Mouse (Mus musculus): ENCODE data around the gene Hoxa10.
A peak's percentile ranks its signal among the peaks of the same experiment; 100 is the strongest.

Gene Hoxa10

DNA sequence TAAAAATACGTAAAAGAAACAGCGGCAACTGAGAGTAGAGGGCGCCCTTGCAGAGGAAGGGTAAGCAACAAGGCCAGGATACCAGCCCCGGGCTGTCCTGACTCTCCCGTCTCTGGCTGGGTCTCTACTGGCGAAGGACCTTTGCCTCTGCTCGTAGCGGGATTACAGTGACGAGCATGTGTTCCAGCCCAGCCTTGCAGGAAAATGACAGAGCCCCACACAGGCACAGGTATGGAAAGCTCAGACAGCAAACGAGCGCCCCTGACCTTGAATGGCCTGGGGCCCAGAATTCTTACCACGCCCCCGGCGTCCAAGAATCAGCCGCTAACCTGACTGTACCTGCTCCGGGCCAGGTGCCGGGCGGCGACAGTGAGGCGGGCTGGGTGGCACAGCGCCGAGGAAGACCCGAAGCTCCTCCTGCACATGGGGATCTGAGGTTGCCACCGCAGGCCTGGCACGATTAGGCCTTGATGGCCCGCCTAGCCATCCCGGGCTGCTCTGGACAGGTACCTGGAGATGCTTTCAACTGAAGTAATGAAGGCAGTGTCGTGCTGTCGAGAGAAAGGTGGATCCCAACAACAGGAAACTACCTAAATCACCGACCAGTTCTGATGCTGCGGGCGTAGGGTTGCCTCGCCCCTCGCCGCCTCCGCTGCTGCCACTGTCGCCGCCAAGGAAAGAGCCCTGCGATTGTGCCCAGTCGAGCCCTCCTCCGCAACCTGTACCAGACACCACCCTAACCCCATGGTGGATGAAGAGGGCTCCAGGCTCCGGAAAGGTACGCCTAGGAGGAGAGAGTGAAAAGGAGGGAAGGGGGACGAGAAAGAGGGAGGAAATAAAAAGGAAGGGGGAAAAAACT, 10.9 kb downstream of the Hoxa10 start:
- peak; percentile 86 for DNase-seq

DNA sequence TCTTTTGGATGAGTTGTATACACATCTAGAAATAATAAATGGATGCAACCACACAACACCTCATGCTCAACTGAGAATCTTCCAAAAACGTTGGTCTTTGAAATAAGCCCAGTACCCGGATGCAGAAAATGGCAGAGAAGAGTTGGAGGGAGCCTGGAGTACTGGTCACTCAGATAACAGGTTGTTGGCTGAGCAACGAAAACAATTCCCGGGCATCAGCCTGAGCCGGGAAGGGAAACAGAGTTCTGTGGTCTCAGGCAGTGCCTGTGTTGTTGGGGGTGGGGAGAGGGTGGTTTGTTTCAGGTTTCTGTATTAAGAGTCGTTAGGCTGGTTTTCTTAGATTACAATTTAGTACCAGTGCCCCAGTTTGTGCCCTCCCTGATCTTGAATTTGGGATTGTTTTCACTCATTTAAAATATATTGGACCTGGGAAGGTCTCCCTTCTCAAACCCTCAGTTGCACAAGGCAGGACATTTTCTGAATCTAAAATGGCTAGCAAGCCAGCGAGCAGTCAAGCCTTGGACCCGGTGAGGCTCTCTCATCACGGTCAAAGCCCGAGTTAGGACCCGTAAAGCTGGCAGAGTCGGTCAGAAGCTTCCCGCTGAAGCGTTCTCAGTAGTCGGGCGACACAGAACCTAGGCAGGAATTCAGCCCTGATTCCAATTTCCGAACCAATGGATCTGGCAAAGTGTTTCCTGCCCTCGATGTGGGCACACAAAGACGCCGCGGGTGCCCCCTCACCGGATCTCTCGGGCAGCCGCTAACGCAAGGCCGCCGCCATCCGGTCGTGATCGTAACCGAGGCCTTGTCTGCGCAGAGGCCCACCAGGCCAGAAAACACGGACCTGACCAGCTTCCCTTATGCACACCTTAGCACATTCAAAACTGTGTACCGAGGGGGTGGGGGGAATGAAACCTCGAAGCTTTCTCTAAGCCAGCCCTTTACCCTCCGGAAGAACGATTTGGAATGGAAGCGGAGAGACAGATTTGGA, 11.9 kb downstream of the Hoxa10 start:
- no peak for DNase-seq

- DNase-seq = peak; percentile 76
These were observed 13.0 kb downstream of the Hoxa10 start for GRCm38 (mm10) chr6:52227470-52228222.

DNA sequence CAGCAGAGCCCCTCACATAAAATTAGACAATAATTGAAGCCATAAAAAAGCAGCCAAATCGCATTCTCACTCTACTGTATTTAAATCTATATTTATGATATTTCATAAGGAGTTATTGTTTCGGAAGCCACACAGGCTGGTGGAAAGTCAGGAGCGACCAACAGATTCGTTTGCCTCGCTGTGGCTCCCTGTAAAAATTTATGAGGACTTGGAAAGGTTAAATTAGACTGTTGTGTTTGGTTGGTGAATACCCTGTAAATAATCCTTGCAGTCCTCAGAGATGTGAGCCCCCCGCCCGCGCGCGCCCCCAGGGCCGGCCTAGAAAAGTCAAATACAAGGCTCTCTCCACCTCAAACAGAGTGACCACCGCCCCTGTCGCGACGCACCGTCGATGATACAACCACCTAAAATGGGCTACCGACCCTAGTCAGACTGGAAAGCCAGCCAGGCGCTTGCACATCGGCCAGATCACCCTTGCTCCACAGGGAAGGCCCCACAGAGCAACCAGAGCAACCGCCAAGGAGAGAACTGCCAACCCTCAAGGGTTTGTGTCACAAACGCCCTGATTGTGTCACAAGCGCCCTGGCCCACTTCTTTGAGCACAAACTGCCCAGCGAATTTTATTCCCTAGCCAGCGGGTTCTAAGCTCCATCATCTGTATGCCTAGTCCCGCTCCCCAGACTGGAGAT, 13.9 kb downstream of the Hoxa10 start:
- no peak for DNase-seq

DNA sequence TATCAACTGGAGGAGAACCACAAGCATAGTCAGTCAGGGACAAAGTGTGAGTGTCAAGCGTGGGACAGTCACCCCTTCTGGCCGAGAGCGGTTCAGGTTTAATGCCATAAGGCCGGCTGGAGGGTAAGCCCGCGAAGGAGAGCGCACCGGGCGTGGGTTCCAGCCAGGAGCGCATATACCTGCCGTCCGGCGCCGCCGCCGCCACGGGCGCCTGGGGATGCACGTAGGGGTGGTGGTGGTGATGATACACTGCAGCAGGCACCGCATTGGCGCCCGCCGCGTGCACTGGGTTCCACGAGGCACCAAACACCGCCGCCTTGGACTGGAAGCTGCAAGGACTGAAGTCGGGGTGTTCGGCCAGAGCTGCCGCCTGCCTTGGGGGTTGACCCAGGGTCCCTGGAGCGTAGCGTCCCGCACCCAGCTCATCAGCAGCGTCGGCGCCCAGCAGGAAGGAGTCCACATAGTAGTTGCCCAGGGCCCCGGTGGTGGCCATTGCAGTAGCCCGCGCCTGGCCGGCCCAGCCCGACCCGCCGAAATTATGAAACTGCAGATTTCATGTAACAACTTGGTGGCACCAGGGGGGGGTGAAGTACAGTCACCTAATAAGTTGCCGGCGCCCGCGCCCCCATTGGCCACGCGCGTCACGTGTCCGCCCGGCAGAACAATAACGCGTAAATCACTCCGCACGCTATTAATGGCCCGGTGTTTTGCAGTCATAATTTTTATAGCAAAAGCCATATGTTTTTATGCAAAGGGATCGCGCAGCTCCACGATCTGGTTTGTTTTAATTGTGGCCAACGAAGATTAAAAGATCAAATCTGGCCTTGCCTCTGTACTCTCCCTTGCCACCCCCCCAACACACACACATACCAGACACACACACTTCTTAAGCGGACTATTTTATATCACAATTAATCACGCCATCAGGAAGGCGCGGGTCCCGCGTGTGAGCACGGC, 14.8 kb downstream of the Hoxa10 start:
- DNase-seq = peak; percentile 95

- DNase-seq = no peak
These were observed 15.6 kb downstream of the Hoxa10 start for GRCm38 (mm10) chr6:52224895-52225611.

DNA sequence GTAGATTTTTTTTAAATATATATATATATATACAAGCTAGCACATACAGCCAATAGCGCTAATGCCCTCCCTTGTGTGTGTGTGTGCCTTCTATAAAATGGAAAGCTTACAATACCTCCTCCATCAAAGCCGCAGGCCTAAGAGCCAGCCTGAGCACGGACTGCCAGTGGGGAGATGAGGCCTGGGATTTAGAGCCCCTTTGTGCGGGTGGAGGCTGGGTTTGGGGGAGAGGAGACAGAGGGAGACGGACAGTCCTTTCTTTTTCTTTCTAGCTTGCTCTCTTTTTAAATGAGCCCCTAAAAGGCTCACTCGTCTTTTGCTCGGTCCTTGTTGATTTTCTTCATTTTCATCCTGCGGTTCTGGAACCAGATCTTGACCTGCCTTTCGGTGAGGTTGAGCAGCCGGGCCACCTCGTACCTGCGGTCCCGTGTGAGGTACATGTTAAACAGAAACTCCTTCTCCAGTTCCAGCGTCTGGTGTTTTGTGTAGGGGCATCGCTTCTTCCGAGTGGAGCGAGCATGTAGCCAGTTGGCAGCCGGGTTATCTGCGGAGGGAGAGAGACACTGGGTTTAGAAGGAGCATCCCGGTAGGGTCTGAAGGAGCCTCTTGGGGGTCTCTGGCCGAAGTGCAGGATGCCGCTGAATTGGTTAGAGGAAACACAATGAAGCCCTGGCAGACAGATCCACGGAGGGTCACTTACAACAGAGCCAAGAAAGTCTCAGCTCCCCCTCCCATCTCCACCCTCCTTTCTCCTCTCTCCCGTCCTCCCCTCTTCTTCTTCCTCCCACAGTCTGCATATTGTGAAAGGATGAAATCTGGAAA, 16.5 kb downstream of the Hoxa10 start:
- DNase-seq = no peak

DNA sequence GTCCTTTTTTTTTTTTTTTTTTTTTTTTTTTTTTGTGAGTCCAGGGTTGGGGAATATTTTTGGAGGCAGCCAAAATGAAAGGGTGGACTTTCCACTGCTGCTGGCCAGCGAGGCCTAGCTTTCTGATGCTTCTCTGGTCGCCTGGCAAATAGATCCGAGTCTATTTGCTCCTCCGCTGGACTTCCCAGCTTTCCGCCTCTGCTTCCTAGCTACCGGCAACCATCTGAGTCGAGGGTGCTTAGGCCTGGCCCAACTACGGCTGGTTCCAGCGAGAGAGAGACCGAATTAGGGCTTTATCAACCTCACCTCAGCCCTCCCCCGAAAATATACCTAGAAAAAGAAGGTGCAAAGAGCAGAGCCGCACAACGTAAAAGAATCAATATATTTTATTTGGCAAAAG, 17.9 kb downstream of the Hoxa10 start:
- peak; percentile 46 for DNase-seq

DNA sequence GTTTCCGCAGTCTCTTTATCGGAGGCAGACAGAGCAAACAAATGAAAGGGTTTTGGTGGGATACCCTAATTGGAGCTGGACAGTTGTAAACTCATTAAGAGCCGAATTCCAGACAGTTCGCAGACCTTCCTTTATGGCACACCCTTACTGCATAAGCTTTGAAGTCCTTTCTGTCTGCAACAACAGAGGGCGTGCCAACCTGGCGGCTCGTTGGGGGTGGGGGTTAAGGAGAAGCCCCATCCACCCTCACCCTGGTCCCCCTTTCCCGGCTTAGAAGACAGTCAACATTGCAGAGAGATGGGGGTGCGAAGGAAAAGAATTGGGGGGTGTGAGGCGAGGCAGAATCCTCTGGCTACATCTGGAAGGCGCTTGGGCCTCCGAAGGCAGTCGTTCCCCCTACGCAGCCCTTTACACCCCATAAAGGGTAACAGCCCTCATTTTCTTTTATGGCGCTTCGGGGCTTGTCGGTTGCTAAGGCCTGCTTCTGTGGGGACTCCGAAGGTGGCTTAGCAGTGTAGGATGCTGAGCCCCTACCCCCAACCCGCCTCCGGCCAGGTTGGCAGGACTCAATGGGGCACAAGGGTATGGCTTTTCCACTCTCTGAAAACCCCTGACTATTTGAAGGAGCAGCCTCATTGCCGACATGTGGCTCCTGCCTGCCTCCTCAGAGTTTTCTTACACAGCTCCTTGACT, 18.5 kb downstream of the Hoxa10 start:
- no peak for DNase-seq

DNA sequence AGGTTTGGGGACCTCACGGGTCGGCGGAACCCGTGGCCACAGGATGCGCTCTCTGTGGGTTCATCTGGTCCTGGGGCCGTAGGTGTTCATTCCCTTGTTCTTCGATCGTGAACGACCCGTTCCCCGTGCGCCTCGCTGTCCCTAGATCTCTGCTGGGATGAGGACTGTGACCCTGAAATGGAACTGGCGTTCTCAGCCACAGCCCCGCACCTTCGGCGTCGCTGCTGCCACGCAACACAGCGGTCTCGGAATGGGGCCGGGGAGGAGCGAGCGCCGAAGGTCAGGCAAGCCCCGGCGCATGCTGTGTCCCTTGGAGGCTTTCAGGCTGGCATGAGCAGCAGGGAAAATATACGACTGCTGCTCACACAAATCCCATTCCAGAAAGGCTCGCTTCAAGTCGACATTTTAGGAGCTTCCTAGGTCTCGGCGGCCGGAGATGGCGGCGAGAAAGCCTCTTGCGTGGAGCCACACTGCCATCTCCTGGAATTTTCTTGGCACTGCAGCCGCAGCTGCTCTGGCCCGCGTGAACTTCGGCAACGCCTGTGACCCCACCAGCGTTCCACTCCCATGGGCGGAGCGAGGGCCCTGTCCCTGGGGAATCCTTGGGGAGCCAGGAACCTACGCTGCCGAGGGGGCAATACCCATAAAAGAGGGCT, 19.2 kb downstream of the Hoxa10 start, which contains the start of gene Hoxa7:
Gene Hoxa7, minus strand, starts transcription at position 518 of the 656 bp plus-strand sequence.
- DNase-seq = peak; percentile 97

DNA sequence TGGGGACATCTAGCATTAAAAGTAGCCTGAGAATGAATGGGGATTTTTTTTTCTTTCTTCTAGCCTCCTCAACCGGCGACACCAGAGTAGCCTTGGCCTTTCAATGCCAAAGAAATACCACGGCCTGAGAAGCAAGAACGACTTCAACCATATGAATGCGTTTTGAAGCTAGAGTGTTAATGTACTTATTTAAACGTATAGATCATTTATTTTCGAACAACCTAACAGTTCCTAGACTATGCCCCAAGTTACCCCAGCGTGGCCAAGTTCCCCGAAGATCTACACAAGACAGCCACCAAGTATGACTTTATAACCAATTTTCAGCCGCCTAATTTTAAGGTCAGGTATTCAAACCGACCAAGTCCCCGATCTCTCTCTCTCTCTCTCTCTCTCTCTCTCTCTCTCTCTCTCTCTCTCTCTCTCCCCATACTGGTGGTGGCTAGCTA, 19.8 kb downstream of the Hoxa10 start:
- DNase-seq = no peak

DNA sequence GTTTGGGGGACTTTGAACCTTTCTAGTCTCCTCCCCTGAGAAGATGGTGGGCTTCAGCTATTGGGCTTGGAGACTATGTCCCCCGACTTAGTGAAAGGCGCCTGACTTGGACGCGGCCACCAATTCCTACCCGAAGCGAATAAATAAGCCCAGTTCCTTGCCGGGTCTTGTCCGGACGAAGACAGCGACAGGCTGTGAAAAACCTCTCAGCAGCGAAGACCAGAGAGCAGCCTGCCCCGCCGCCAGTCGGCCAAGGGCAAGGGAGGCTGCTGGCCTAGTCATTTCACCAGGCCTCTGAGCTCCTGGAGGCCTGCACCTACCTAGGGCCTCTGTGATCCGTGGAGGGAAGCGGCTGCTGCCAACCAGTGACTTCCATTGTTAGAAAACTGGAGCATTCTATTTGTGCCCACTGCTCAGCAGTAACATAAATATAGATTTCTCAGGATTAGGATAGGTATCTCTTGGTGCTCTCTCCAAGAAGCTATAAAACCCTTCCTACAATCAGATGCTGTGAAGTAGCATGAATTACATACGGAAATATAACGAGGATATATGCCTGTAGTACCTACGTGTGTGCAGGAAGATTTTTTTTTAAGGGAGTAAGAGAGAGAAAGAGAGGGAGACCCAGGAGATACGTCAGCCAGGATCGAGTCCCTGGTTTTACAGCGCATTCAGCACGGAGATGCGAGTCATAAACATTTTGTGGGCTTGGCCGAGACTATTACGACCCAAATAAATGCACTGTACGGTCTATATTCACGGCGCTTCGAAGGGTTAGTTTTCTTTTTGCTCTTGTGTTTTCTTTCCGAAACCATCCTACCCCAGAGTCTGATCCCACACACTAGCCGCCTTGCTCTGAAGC, 20.4 kb downstream of the Hoxa10 start:
- peak; percentile 73 for DNase-seq

DNA sequence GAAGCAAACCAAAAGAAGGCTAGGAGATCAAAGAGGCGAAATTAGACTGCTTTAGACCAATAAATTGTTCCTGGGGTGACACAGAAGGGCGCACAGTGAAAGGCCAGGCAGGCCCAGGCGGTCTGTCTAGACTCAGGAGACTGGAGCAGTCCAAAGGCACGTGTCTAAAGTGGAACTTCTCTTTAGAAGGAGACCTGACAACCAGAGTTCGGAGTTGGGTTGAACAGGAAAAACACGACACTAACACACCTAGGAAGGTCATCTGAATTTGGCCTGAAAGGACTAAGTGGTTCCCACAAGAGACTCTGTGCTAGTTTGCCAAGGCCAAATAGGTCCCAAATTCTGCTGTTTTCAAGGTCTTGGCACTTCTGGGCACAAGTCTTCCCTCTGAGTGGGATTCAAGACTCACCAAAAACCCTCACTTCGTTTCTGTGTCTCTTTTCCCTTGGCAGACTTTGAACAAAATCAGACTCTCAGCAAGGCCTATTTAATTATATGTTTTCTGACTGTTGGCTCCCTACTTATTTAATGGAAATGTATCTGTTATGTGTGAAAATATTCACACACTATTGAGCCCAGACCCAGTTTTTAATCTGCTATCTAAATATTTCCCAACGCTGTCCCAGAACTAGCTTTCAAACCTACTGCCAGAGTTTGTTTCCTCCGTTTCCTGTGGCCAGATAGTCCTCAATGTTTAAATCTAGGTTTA, 21.3 kb downstream of the Hoxa10 start:
- DNase-seq = peak; percentile 33

DNA sequence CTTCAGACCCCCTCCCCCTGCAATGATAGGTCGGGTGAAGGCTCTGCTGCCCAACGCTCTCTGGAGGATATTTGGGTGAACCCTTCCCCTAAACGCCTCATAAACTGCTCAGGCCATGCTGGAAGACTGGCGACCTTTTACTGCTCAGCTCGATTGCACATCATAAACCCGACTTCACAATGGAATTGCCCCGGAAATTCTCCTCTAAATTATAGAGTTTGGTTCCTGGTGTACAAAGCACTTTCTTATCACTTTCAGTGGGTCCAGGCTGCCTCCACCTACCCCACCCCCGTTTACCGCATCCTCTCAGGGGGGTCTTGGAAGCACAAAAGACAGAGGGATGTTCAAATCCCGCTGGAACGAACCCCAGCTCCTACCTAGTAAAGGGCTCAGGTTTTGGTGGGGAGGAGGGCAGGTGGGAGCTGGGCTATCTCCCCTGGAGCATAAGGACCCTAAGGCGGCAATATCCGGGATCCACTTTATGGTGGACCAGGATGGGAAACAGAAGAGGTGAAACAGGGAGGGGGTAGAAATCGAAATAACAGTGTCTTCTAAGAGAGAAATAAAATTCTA, 21.9 kb downstream of the Hoxa10 start:
- DNase-seq = no peak

DNA sequence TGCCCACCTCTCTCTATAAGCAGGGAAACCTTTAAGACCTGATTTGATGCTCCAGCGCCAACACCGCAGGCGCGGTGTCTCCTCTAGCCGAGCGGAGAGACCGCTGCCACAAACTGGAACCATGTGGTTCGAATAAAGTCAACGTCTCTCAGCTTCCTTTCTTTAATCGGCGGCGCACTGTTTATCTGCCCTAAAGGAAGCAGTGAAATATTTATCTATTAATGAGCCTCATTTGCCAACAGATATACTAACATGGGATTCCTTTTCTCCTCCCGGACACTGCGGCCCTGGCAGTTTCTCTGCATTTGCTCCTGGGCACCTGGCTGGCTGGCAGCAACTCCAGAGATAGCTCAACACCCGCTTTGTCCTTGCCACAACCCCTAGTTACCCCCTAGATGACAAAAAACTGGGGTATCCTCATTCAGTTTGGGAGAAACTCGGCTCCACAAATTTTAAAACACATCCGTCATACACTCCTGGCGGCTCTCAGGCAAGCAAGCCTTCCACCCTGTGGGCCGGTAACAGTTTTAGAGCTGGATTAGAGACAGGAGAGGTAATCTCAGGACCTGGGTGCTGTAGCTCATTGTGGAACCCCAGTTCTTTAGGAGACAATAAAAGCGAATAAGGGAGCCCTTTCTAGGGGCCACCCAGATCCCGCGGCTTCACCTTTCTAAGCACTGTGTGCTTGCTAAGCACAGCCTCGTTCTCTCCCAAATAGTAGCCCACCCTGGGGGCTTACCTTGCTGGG, 22.6 kb downstream of the Hoxa10 start:
- peak; percentile 51 for DNase-seq

Measured in kidney, postnatal 14 days (tissue).